Mouse (Mus musculus) intestine, postnatal 0 days (tissue): ENCODE results near the gene Cyp4x1. TPM values are rescaled to one million over a fixed set of nuclear protein-coding genes. Genes with fewer than 3 reads are reported as not detected.
A peak's percentile ranks its signal among the peaks of the same experiment; 100 is the strongest.

ENCODE experiments used
- ATAC-seq: fragments of 200-750 bp; cut with Nextera tagmentation; 2 replicates; pipeline ENCODE4 v1.8.0; 2017; ENCODE audit warnings: mild to moderate bottlenecking, moderate TSS enrichment, moderate library complexity
- H3K27ac ChIP-seq: fragments of 300-500 bp; sonication (generic); 2 replicates; pipeline ENCODE4 v1.5.1; 2014; ENCODE audit warnings: mild to moderate bottlenecking, low read depth, low read length, moderate library complexity
- H3K27me3 ChIP-seq: fragments of 300-500 bp; sonication (generic); replicated peaks from 2 replicates; pipeline ENCODE4 v1.6.1; 2014; ENCODE audit warnings: low read length, mixed read lengths; ENCODE audit not compliant: control insufficient read depth, insufficient read depth
- H3K36me3 ChIP-seq: fragments of 300-500 bp; sonication (generic); 2 replicates; pipeline ENCODE4 v1.6.1; 2014; ENCODE audit warnings: mild to moderate bottlenecking, moderate library complexity; ENCODE audit not compliant: control insufficient read depth, insufficient read depth
- H3K4me1 ChIP-seq: fragments of 300-500 bp; sonication (generic); replicated peaks from 2 replicates; pipeline ENCODE4 v1.6.1; 2014; ENCODE audit warnings: antibody characterized with exemption, low read length, mixed read lengths; ENCODE audit not compliant: control insufficient read depth, insufficient read depth
- H3K4me2 ChIP-seq: fragments of 300-500 bp; sonication (generic); replicated peaks from 2 replicates; pipeline ENCODE4 v1.6.1; 2014; ENCODE audit warnings: low read depth, mild to moderate bottlenecking, moderate library complexity
- H3K4me3 ChIP-seq: fragments of 300-500 bp; sonication (generic); 2 replicates; pipeline ENCODE4 v1.5.1; 2014; ENCODE audit warnings: low read depth, low read length
- H3K9ac ChIP-seq: fragments of 300-500 bp; sonication (generic); 2 replicates; pipeline ENCODE4 v1.6.1; 2014; ENCODE audit warnings: mild to moderate bottlenecking, low read depth, low read length
- H3K9me3 ChIP-seq: fragments of 300-500 bp; sonication (generic); 2 replicates; pipeline ENCODE4 v1.6.1; 2016; ENCODE audit warnings: mixed run types; ENCODE audit not compliant: control insufficient read depth
- CTCF ChIP-seq: sonication (generic); IDR thresholded peaks from 2 replicates; pipeline ENCODE4 v1.5.1; 2016; ENCODE audit warnings: low read depth, mild to moderate bottlenecking, control low read depth, antibody characterized with exemption, moderate library complexity
- WGBS: fragments of 180-500 bp; shearing (Covaris S2); extraction: QIAGEN DNeasy Blood & Tissue Kit; methylation state at CpG from one replicate; pipeline ENCODE4 v1.1.7; 2014; 5-methylcytosine and 5-hydroxymethylcytosine counted together
- polyA plus RNA-seq: library from polyadenylated mRNA; unstranded; fragments of >200 nt; fragmentation: Nextera tagmentation; extraction: Ambion mirVana; gene quantifications from 2 replicates; pipeline ENCODE4 v1.2.1, GENCODE M21; 2015

The Cyp4x1 gene
- polyA plus RNA-seq, 1 experiment from 2014 or later = 0.21 TPM

- WGBS = 31% methylated on average over 4 of the region's 4 CpGs
- Histone ChIP-seq H3K9ac (no peak overlapping the region), H3K9me3 (no peaks in the 10 kb centered on the region), H3K4me3 (no peak overlapping the region), H3K4me1 (no peaks in the 10 kb centered on the region), H3K27me3 (no peaks in the 10 kb centered on the region), H3K27ac (no peak overlapping the region), H3K36me3 (no peaks in the 10 kb centered on the region), H3K4me2 (no peak overlapping the region; the same call in 1 of the 2 replicates)
- no peak for ATAC-seq
- no peak for TF ChIP-seq CTCF
These were observed 47.8 kb downstream of the Cyp4x1 start for GRCm38 (mm10) chr4:115086257-115086656.

- peak; percentile 95 for TF ChIP-seq CTCF
- H3K4me1 ChIP-seq = no peaks in the 10 kb centered on the region
- no peaks in the 10 kb centered on the region for H3K9me3 ChIP-seq
- H3K4me2 ChIP-seq = no peak overlapping the region
- WGBS = 18% methylated on average over 6 of the region's 6 CpGs
- H3K27me3 ChIP-seq = no peaks in the 10 kb centered on the region
- H3K9ac ChIP-seq = no peak overlapping the region
- no peak overlapping the region for H3K4me3 ChIP-seq
- no peaks in the 10 kb centered on the region for H3K36me3 ChIP-seq
- no peak for ATAC-seq
- H3K27ac ChIP-seq = no peak overlapping the region
These were observed 48.5 kb downstream of the Cyp4x1 start for GRCm38 (mm10) chr4:115085522-115086095.

- no peaks in the 10 kb centered on the region for H3K36me3 ChIP-seq
- no peak overlapping the region for H3K4me3 ChIP-seq
- H3K4me2 ChIP-seq = no peak overlapping the region
These were observed 51.0 kb downstream of the Cyp4x1 start for GRCm38 (mm10) chr4:115083031-115083430.

GRCm38 (mm10) chr4:115079821-115080349, 54.2 kb downstream of the Cyp4x1 start:
- Histone ChIP-seq H3K4me3 (no peak overlapping the region), H3K27me3 (no peaks in the 10 kb centered on the region), H3K4me1 (no peaks in the 10 kb centered on the region), H3K36me3 (no peaks in the 10 kb centered on the region), H3K9ac (no peak overlapping the region), H3K4me2 (no peak overlapping the region), H3K27ac (no peak overlapping the region), H3K9me3 (no peaks in the 10 kb centered on the region)
- WGBS = 44% methylated on average over 5 of the region's 5 CpGs
- TF ChIP-seq CTCF = no peak
- no peak for ATAC-seq

More at GRCm38 (mm10) chr4:115083031-115083430, 51.0 kb downstream of the Cyp4x1 start:
- ATAC-seq = no peak
- Histone ChIP-seq H3K9ac (no peak overlapping the region), H3K27me3 (no peaks in the 10 kb centered on the region), H3K4me1 (no peaks in the 10 kb centered on the region), H3K9me3 (no peaks in the 10 kb centered on the region), H3K27ac (no peak overlapping the region)
- TF ChIP-seq CTCF = no peak
- 85% methylated on average over 3 of the region's 3 CpGs for WGBS

- no peaks in the 10 kb centered on the region for H3K36me3 ChIP-seq
- H3K4me3 ChIP-seq = no peak overlapping the region
- no peaks in the 10 kb centered on the region for H3K9me3 ChIP-seq
- ATAC-seq = no peak
- H3K27me3 ChIP-seq = no peaks in the 10 kb centered on the region
- no peak overlapping the region for H3K4me2 ChIP-seq
- H3K9ac ChIP-seq = no peak overlapping the region
- H3K27ac ChIP-seq = no peak overlapping the region
- WGBS = 44% methylated on average over 10 of the region's 10 CpGs
- no peaks in the 10 kb centered on the region for H3K4me1 ChIP-seq
- TF ChIP-seq CTCF = no peak
These were observed 54.9 kb downstream of the Cyp4x1 start for GRCm38 (mm10) chr4:115078892-115079820.

- H3K27ac ChIP-seq = peak overlapping the region; percentile 42; the same call in 1 of the 2 replicates
- TF ChIP-seq CTCF = no peak
- H3K4me2 ChIP-seq = no peak overlapping the region
- no peak overlapping the region for H3K4me3 ChIP-seq
- ATAC-seq = no peak
- H3K36me3 ChIP-seq = no peaks in the 10 kb centered on the region
- H3K27me3 ChIP-seq = no peaks in the 10 kb centered on the region
- H3K9ac ChIP-seq = no peak overlapping the region
- no peaks in the 10 kb centered on the region for H3K4me1 ChIP-seq
- WGBS = 66% methylated on average over 3 of the region's 3 CpGs
- H3K9me3 ChIP-seq = no peaks in the 10 kb centered on the region
These were observed 58.7 kb downstream of the Cyp4x1 start for GRCm38 (mm10) chr4:115075204-115075915.
